Mouse (Mus musculus): ENCODE measurements around the gene Gm49510.

- TF ChIP-seq POLR2A (IDR thresholded peaks at IDR 0.05; ENCODE audit: insufficient read depth, low read length), result no peak
- TF ChIP-seq CTCF (IDR thresholded peaks at IDR 0.05; ENCODE audit: low read depth, low read length), result peak; percentile 52
- TF ChIP-seq EP300 (IDR thresholded peaks at IDR 0.05; ENCODE audit: insufficient read depth, low read depth, low read length), result no peak
Measured at GRCm38 (mm10) chr15:78901422-78901789, 1.9 kb downstream of the Gm49510 start.

Data from ES-Bruce4 (cell line).